Mouse (Mus musculus) testis, adult 2 months (tissue): Measurements from ENCODE around the gene Lgals12. TPM values are rescaled to one million over a fixed set of nuclear protein-coding genes. Genes with fewer than 3 reads are reported as not detected.

Experiments
- H3K27ac ChIP-seq: fragments of 200-500 bp; 2 replicates; pipeline ENCODE4 v1.5.1; 2012; ENCODE audit warnings: low read depth, low read length; ENCODE audit not compliant: control insufficient read depth, insufficient read depth
- H3K27me3 ChIP-seq: fragments of 200-500 bp; 2 replicates; pipeline ENCODE4 v1.6.1; 2012; ENCODE audit warnings: mild to moderate bottlenecking, low read length, moderate library complexity; ENCODE audit not compliant: control insufficient read depth, insufficient read depth
- H3K36me3 ChIP-seq: fragments of 200-500 bp; 2 replicates; pipeline ENCODE4 v1.6.1; 2012; ENCODE audit warnings: mild to moderate bottlenecking, low read length; ENCODE audit not compliant: control insufficient read depth, insufficient read depth
- H3K4me1 ChIP-seq: fragments of 200-500 bp; 2 replicates; pipeline ENCODE4 v1.6.1; 2012; ENCODE audit warnings: low read length; ENCODE audit not compliant: control insufficient read depth, insufficient read depth
- H3K4me3 ChIP-seq: fragments of 200-500 bp; 2 replicates; pipeline ENCODE4 v1.5.1; 2012; ENCODE audit warnings: low read depth, mild to moderate bottlenecking, low read length, moderate library complexity, mixed read lengths; ENCODE audit not compliant: control insufficient read depth
- CTCF ChIP-seq: fragments of 200-500 bp; IDR thresholded peaks from 2 replicates; pipeline ENCODE4 v1.5.1; 2012; ENCODE audit warnings: low read depth, mild to moderate bottlenecking, inconsistent platforms, low read length, moderate library complexity; ENCODE audit not compliant: control insufficient read depth, insufficient read depth, insufficient replicate concordance
- POLR2A ChIP-seq: fragments of 200-500 bp; IDR thresholded peaks from 2 replicates; pipeline ENCODE4 v1.6.1; 2012; ENCODE audit warnings: low read depth, mild to moderate bottlenecking, inconsistent platforms, low read length, moderate library complexity; ENCODE audit not compliant: control insufficient read depth
- polyA plus RNA-seq: library from polyadenylated mRNA; depleted of rRNA; stranded (reverse); fragments of >200 nt; gene quantifications from 2 replicates; pipeline ENCODE4 v1.2.3, GENCODE M21; 2012; rRNA removed

The Lgals12 gene
- polyA plus RNA-seq, 1 experiment: 0.37 TPM

GRCm38 (mm10) chr19:7557328-7557822 lies 49.6 kb downstream of the Lgals12 start, which contains the start of gene Pla2g16:
Pla2g16 (plus strand) TSS chr19:7557459.
- Histone ChIP-seq H3K27ac (no peak within 1 kb of the TSS), H3K36me3 (no peaks in the 10 kb centered on the region), H3K27me3 (no peaks in the 10 kb centered on the region), H3K4me1 (no peaks in the 10 kb centered on the region; the same call in 1 of the 2 replicates), H3K4me3 (peak within 1 kb of the TSS; percentile 63)
- TF ChIP-seq POLR2A (peak; percentile 33; the same call in 1 of the 2 replicates), CTCF (no peak)

GRCm38 (mm10) chr19:7556641-7557040 lies 50.4 kb downstream of the Lgals12 start:
- Histone ChIP-seq H3K4me1 (no peaks in the 10 kb centered on the region; the same call in 1 of the 2 replicates), H3K27ac (no peak overlapping the region), H3K36me3 (no peaks in the 10 kb centered on the region), H3K27me3 (no peaks in the 10 kb centered on the region), H3K4me3 (no peak overlapping the region)
- TF ChIP-seq POLR2A (no peak), CTCF (no peak)

- TF ChIP-seq CTCF: no peak
- TF ChIP-seq POLR2A: no peak
Measured at GRCm38 (mm10) chr19:7554881-7555280, 52.1 kb downstream of the Lgals12 start.

GRCm38 (mm10) chr19:7553441-7553840 lies 53.6 kb downstream of the Lgals12 start:
- no peak overlapping the region for H3K4me3 ChIP-seq

More at GRCm38 (mm10) chr19:7554881-7555280, 52.1 kb downstream of the Lgals12 start:
- Histone ChIP-seq H3K27ac (no peak overlapping the region), H3K4me1 (no peaks in the 10 kb centered on the region; the same call in 1 of the 2 replicates), H3K4me3 (no peak overlapping the region), H3K27me3 (no peaks in the 10 kb centered on the region), H3K36me3 (no peaks in the 10 kb centered on the region)

GRCm38 (mm10) chr19:7552301-7552673 lies 54.7 kb downstream of the Lgals12 start:
- Histone ChIP-seq H3K4me1 (no peaks in the 10 kb centered on the region; the same call in 1 of the 2 replicates), H3K27ac (no peak overlapping the region), H3K36me3 (no peaks in the 10 kb centered on the region)

More at GRCm38 (mm10) chr19:7553441-7553840, 53.6 kb downstream of the Lgals12 start:
- no peaks in the 10 kb centered on the region for H3K36me3 ChIP-seq
- no peak overlapping the region for H3K27ac ChIP-seq
- no peaks in the 10 kb centered on the region for H3K27me3 ChIP-seq
- TF ChIP-seq POLR2A: no peak
- TF ChIP-seq CTCF: no peak
- no peaks in the 10 kb centered on the region; the same call in 1 of the 2 replicates for H3K4me1 ChIP-seq

GRCm38 (mm10) chr19:7551550-7552300 lies 55.3 kb downstream of the Lgals12 start:
- no peaks in the 10 kb centered on the region for H3K27me3 ChIP-seq
- no peak overlapping the region for H3K27ac ChIP-seq
- no peaks in the 10 kb centered on the region for H3K36me3 ChIP-seq
- H3K4me3 ChIP-seq: no peak overlapping the region
- TF ChIP-seq POLR2A: no peak
- TF ChIP-seq CTCF: no peak
- H3K4me1 ChIP-seq: no peaks in the 10 kb centered on the region

More at GRCm38 (mm10) chr19:7552301-7552673, 54.7 kb downstream of the Lgals12 start:
- Histone ChIP-seq H3K4me3 (no peak overlapping the region), H3K27me3 (no peaks in the 10 kb centered on the region)
- TF ChIP-seq POLR2A: no peak

GRCm38 (mm10) chr19:7548924-7549323 lies 58.1 kb downstream of the Lgals12 start:
- H3K27ac ChIP-seq: no peak overlapping the region
- no peaks in the 10 kb centered on the region for H3K4me1 ChIP-seq
- H3K27me3 ChIP-seq: no peaks in the 10 kb centered on the region
- no peaks in the 10 kb centered on the region for H3K36me3 ChIP-seq
- TF ChIP-seq CTCF (no peak), POLR2A (no peak)
- H3K4me3 ChIP-seq: no peak overlapping the region

Other genes with a start within 250 kb of the Lgals12 start
- 63.6 and 70.6 TPM in 2 replicates for gene Spindoc, start 224.2 kb downstream of the Lgals12 start, polyA plus RNA-seq
- gene 2700081O15Rik, start 189.6 kb downstream of the Lgals12 start, polyA plus RNA-seq: 1.9 and 2.4 TPM in 2 replicates
- gene Rtn3, start 123.9 kb downstream of the Lgals12 start, polyA plus RNA-seq: 70.5 and 88.7 TPM in 2 replicates
- 188 and 193 TPM in 2 replicates for gene Atl3, start 113.2 kb downstream of the Lgals12 start, polyA plus RNA-seq
- 2.1 and 2.3 TPM in 2 replicates for gene Pla2g16, start 49.7 kb downstream of the Lgals12 start, polyA plus RNA-seq
- gene Hrasls5, start 5.3 kb upstream of the Lgals12 start, polyA plus RNA-seq: 2,582 and 2,785 TPM in 2 replicates
- gene Slc22a19, start 104.1 kb upstream of the Lgals12 start, polyA plus RNA-seq: 0.06 and 0.11 TPM in 2 replicates
- gene Slc22a26, start 195.5 kb upstream of the Lgals12 start, polyA plus RNA-seq: not detected in 2 replicates